Mouse (Mus musculus): ENCODE measurements around the gene Rgs17.
"Not testable (repeated sequence)": the region's sequence is repeated elsewhere in the genome, so short reads cannot be mapped to it uniquely, and the experiment has no call there.

Rgs17 gene

DNA sequence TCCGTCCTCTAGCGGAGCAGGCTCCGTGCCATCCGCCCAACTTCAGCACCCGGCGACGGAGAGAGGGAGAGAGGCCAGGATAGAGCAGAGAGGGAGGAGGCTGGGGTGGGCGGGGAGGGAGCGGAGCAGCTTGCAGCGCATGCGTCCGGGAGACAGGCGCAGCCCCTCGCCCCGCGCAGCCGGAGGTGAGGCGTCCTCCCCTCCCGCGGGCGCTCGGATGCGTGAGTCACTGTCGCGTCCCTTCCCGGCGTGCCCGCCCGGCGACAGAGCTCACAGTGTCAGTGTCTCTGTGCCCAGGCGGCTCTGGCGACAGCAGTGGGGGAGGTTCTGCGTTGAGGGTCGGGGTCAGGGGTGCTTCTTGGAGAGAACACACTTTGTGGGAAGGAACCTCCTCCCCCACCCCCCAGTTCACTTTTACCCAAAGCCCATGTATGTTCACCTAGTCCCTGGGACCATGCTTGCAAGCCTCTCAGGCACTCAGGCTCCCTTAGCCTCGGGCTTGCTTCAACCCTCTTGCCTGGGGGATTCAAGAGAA, at the start of gene Rgs17:
TSS of gene Rgs17 (minus strand) at position 107 of the 535 bp plus-strand sequence.
- DNase-seq (ENCODE audit: low spot score in 2 of 2) = peak; percentile 82 to 86

DNA sequence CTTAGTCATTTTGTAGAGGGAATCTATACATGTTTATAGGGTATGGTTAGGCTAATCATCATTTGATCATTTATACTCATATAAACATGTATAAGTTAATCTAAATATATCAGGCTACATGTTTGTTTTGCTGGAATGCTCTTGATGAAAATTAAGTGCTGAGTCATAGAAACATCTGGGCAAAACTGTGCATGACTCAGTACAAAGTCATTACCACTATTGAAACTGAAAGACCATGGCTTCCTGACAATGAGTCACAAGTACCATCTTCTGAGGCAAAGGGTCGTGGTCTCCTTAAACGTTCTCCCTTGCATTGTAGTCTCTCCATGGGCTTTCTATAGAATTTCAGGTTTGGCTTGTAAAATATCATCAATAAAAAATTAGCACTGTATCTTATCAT, 45.5 kb upstream of the Rgs17 start:
- no peak for DNase-seq (ENCODE audit: low spot score in 2 of 2)

DNA sequence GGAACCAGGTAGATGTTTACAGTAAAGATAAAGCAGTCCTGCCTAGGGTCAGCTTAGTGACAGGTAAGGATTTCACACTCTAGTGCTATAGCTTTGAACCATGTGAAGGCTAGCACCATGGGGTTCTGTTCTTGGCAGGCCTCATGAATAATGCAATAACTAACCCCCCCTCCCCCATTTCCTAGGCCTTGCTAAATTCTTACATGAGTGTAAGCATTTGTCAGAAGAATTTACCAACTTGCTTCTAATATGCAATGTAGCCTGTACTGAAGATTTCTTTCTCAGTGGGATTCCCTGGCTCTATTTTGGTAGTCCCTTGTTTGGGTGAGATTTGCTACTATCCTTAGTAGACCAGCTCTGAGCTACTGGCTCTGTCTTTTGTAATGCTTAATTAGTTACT, 31.6 kb upstream of the Rgs17 start:
- not testable (repeated sequence) for DNase-seq (ENCODE audit: low spot score in 2 of 2)

DNA sequence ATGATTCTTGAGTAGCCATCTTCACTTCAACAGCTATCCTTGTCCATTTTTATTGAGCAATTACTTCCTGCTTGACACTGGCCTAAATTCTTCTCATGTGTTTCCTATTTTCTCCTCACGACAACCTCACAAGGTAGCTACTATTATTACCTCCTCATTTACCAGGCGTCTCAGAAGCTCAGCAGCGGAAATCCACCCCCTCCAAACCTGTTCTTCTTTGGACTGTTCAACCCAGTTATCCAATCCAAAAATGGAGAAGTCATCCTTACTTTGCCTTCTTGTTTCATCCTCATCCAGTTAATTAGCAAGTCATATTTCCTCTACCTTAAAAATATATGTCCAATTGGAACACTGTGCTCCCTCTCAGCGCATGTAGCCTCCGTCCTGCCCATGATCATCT, 2.1 kb upstream of the Rgs17 start:
- DNase-seq (ENCODE audit: low spot score in 2 of 2) = no peak

DNA sequence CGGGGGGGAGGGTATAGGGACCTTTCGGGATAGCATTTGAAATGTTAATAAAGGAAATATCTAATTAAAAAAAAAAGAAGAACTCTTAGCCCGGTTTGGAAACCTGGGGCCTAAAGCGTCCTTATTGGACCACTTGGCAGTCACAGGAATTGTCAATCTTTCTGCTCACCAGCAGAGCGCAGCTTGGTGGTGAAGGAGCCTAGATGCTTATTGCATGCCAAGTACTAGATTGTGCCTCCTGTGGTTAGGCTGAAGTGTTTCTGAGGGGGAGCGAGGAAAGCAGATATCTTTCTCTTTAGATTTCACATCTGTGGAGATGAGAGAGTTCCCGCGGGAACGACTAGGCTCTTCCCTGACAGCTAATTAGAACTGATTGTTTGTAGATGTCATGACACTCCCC, 896 bp upstream of the Rgs17 start:
- DNase-seq (ENCODE audit: low spot score in 2 of 2) = peak; percentile 46 to 62

DNA sequence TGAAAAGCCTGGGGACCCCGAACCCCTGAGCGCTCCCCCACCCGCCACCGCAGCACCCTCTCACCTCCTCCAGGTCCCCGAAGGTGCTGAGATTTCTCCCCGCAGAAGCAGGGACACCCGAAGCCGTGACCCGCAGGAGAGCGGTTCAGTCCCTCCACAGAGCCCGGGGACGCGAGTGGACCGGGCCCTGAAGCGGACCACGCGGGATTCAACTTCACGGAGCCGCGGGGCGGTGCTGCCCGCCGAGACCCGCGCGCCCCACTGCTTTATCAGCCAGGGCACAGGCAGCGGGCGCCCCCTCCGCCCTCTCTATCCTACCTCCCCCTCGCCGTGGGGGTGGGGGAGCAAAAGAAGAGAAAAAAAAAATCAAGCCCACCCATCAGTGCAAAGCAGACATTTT, 429 bp downstream of the Rgs17 start:
- peak; percentile 33 to 39 for DNase-seq (ENCODE audit: low spot score in 2 of 2)

DNA sequence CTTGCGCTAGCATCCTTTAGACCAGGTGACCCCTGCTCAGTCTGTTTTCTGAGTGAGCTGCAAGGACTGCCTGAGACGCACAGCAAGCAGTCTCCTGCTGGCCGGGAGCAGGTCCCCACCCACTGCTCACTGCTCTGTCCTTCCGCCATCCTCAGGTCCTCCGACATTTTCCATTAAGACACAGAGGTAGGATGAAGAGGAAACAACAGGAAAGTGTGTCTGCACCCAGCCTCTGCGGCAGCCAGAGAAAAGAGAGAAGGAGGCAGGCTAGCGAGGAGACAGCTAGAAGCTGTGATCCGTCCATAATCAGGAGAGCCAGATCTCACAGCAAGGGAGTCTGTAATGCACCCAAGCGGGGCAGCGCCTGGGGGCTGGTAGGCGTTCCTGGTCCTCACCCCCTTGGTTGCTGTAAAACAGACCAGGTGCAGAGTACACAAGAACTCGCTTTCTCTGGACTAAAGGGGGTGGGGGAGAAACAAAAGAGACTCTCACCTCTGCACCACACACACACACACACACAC, 1.1 kb downstream of the Rgs17 start:
- peak; percentile 37 to 43 for DNase-seq (ENCODE audit: low spot score in 2 of 2)

DNA sequence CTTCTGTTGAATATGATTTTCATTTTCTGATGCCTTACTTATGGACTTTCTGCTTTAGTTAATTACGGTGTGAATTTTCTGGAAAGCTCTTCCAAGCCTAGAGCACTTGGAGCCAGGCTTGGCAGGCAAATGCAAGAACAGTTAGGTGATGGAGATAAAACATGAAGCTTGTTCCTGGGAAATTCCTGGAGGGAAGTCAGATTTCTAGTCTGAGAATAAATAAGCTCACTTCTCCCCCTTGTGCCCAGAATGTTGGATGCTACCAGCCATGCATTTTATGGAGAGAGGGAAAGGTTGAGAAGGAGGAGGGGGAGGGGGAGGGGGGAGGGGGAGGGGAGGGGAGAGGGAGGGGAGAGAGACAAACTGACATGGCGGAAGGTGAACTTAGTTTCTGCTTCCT, 17.8 kb downstream of the Rgs17 start:
- DNase-seq (ENCODE audit: low spot score in 2 of 2) = peak; percentile 24 to 26

DNA sequence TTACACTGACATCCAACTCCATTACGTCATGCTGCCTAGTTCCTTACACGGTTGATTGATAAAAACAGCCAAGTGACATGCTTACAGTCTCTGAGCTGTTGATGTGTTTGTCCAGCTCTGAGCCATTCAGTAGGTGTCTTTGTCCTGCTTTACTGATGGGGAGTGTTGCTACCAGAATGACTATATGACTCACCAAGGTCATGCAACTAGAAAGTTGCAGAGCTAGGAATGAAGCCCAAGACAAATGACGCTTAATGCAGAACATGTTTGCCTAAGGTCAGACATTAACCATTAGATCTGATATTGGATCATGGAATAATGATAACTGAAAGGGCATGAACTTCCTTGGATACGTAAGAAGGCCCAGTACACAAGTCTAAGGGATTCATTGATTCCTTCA, 20.4 kb downstream of the Rgs17 start:
- DNase-seq (ENCODE audit: low spot score in 2 of 2) = no peak

DNA sequence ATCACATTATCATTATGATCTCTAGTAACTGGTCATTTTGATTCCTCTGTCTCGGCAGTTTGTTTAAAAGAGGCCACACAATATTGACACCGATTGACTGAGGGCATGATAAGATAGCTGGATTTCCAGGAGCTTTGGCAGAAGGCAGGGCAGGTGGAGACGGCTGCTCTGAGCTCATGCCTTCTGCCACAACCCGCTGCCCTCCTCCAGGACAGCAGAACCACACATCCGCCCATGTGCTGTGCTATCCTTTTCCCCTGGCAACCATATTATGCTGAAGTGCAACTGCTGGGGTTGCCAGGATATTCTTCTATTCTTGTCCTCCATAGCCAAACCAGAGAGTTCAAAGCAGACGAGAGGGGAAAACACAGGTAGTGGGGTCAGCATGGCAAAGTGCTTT, 21.5 kb downstream of the Rgs17 start:
- no peak for DNase-seq (ENCODE audit: low spot score in 2 of 2)

DNA sequence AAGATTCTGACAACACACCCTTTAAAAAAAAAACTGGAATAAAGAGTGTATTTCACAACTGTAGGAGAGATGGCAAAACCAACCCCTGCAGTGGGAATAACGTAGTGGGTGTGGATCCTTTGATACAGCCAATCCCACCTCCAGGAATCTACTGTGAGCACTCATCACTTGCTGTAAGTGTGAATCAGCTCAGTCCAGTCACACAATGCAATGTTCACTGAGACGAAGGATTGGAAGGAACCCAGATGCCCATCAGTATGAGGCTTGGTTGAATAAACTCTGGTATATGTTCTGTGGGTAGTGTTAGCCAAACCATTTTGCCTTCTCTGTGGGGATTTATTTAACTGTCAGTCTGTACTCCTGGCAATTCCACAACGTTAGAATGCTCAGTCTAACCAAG, 45.1 kb downstream of the Rgs17 start:
- DNase-seq (ENCODE audit: low spot score in 2 of 2) = no peak

DNA sequence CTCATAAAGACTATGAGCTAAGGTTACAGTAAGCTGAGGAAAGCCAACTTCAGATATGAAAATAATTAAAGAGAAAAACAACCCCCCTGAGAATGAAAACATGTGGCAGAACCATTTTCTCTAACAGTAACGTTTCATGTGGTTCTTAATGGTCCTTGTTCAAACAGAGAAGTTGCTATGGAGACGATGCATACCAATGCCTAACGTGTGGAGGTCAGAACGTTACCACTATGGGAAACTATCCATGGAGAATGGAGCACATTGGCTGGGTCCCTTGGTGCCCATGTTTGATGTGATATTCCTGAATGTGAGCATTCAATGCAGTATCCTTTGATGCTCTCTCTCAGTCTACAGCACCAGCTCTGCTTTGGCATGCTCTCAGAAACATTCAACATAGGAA, 51.1 kb downstream of the Rgs17 start:
- no peak for DNase-seq (ENCODE audit: low spot score in 2 of 2)

DNA sequence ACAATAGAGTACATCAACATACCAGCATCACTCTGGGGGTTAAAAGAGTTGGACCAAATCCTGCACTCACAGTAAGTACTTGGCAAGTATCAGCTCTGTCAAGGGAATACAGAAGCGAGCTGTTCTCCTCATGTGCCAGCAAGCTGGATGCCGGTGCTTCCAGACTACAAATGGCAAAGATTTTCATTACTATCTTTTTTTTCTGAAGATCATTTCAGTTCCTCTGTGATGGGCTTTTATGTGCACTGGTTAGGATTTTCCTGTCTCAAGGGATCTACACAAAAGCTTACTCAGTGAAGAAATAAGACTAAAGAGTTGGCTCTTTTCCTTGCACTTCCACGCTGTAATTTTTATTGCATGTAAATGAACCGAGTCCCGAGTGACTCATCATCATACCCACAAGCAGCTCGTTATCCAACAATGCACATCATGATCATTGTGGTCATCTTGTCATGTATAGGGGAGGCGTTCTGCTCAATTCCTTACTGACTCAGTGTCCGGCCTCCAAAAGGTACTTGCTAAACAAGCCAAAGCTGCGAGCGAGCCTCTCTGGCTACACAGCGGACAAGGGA, 54.1 kb downstream of the Rgs17 start:
- peak; percentile 54 to 62 for DNase-seq (ENCODE audit: low spot score in 2 of 2)

DNA sequence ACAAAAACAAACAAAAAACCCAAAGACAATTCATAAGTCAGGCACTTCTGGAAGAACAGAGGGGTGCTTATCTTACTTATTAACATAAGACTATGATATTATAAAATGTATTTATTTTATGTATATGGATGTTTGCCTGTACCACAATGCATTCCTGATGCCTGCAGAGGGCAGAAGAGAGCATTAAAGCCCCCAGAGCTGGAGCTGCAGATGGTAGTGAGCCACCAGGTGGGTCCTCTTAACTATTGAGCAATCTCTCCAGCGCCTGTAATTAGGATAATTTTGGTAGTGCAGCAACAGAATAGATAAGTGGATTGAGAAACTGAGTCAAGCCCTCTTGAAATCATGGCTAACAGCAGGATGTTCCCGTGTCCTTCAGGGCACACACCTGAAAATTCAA, 56.2 kb downstream of the Rgs17 start:
- no peak for DNase-seq (ENCODE audit: low spot score in 2 of 2)

DNA sequence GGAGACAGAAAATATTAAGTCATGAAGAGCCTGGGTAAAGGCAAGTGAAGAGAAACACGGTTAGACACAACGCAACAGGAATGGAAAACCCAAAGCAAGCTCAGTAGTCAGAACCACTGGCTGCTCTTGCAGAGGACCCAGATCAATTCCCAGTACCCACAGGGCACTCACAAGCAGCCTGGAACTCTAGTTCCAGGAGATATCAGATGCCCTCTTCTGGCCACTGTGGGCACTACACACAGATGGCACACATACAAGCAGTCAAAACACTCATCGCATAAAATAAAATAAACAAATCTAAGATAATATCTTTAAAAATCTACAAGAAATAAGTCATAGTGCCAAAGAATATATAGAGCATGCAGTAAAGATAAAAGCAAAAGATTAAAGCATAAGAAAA, 59.5 kb downstream of the Rgs17 start:
- no peak for DNase-seq (ENCODE audit: low spot score in 2 of 2)

DNA sequence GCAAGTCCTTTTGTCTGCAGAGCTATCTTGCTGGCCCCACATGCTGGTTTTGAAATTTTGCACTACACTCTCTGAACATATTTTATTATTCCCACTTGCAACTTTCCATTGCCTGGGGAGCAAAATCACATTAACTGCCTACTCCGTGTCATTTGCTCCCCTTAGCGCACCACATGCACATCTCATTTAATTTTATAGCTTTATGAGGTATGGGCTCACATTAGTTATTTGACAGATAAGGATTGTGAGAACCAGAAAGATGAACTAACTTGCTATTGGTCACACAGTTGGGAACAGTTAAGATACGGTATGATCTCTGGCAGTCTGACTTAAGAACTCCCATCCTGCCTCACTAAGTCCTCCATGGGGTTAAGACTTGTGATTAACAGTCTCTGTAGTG, 61.4 kb downstream of the Rgs17 start:
- DNase-seq (ENCODE audit: low spot score in 2 of 2) = no peak

DNA sequence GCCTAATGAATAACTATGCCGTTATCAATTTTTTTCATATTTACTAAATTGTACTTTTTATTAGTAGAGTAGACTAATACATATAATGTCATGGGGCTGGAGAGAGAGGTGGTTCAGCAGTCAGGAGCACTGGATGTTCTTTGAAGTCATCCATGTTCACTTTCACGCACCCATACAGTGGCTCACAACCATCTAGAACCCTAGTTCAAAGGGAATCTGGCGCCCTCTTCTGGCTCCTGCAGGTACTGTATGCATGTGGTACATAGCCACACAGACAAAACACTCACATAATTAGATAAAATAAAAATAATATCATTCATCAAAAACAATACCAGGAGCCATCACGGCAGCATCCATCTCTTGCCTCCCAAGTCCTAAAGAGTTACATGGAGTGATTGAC, 62.5 kb downstream of the Rgs17 start:
- DNase-seq (ENCODE audit: low spot score in 2 of 2) = no peak

DNA sequence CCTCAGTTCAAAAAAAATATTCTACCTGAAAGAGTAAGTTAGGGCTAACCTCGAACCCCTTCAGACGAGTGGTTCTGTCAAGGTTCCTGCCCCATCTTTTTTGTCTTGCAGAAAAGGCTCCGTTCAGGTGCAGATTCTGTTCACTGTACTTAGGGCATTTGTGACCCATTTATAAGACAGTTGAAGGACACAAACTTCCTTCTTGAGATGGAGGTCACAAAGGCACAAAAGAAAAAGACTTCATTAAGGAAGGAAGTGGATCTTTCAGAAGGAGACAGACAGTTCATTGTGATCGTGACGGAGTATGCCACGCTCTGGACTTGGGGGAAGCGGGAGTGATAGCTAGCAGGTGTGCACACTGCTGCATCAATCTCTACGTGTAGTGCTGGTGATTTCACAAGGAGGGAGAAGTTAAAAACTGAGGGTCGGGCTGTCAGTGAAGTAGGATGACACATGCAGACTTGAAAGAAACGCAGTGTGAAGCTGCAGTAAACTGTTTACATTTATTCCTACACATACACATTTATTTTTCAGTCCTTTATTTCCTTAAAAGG, 64.1 kb downstream of the Rgs17 start:
- DNase-seq (ENCODE audit: low spot score in 2 of 2) = no peak

DNA sequence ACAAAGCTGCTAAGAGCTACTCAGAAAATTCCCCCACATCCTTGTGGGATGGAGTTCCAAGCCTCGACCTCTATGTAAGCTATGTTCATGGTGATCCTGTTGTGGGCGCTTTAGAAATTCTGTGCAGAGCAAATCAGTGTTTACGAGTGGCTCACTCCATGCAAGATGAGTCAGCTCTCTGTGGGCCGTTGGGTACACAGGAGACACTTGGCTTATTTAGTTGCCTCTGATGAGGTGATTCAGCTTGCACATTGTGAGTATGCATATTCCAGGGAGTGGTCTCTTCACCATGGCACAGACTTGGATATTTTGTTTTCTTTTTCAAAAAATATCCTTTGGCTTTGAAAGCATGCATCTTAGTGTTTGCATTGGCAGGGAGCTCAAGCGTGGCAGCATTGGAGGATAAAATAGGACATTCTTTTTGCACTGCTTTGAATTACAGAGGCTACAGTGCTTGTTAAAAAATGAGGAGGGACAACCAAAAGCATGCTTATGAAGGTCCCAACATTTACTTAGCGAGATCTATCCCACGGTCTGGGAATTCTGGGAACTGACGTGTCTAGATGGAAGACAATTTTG, 68.8 kb downstream of the Rgs17 start:
- DNase-seq (ENCODE audit: low spot score in 2 of 2) = no peak

DNA sequence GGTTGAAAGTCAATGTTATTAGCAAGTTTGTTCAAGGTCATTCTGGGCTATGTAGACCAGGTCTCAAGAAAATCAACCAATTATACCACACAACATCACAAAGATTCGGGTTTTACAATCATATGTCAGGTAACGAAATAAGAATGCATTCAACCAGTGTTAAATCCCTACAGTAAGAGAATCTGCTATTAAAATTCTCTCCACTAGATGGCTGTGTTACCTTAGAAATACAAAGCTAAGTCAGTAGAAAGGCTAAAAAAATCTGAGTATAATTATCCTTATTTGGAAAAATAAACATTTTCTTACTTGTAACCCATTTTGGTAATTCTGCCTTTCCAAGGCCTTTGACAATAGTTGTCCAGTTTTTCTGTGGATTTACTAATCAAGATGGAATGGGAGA, 75.3 kb downstream of the Rgs17 start:
- DNase-seq (ENCODE audit: low spot score in 2 of 2) = no peak

DNA sequence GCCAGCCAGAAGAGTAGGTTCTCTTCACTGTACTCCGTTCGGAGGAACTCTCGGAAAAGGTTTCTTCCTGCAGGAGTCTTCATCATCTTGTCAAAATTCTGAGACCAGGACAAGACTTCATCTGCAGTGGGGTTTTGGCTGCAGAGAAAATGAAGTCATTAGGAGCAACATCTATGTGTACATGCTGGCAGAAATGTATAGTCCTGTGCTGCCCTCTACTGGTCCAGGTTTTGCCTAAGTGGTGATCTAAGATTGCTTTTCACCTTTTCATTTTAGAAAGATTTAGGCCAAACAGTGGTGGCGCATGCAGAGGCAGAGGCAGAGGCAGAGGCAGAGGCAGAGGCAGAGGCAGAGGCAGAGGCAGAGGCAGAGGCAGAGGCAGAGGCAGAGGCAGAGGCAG, 80.8 kb downstream of the Rgs17 start:
- DNase-seq (ENCODE audit: low spot score in 2 of 2) = peak in 1 of 2 experiments; percentile 42

DNA sequence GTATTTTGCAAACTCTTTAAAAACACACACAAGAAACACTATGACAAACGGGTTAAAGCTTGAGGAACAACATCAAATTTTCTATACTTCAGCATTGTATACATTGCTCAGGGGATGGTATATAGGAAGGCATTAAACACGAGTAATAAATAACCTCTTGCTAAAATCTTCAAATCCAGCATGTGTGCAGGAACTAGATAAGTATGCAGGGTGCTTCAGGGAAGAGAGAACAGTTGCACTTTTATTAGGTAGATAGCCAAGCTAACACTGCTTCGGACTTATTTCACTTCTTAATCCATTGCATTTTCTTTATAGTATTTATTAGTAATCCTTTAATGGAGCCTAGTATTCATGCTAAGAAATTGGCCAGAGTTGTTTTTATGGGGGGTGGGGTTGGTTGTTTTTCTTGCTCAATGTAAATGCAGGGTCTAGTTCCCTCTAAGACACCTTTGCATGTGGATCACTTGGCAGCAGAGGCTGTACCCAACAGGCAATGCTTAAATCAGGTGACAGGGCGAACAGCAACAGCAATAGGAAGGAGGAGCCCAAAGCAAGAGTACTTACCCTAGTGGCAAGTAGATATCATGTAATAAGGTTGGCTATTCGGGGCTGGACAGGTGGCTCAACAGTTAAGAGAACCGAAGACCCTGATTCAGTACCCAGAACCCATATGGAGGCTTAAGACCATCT, 95.7 kb downstream of the Rgs17 start:
- no peak for DNase-seq (ENCODE audit: low spot score in 2 of 2)

DNA sequence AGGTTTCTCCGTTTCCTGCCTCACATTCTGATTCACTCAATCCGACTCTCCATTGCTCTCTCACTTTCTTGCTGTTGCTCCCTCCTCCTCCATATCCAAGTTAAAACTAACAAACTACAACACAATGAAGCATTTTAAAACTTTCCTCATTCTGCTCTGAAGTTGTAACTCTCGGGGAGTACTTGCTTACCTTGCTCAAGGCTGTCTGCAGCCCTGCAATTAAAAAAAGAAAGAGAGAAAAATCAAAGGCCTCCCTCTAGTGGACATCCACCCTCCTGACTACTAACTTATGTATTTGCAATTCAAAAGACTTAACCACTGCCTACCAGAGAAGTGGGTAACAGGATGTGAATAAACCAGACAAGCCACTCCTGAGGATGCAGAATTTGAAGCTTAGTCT, 97.4 kb downstream of the Rgs17 start:
- DNase-seq (ENCODE audit: low spot score in 2 of 2) = peak; percentile 40 to 41

All from right cerebral cortex, postnatal 10 days (tissue).